Mouse (Mus musculus) ES-CJ7 (cell line): ENCODE results near the gene Pald1.

ENCODE experiments used
- DNase-seq: peaks from one replicate; pipeline ENCODE4 v3.0.0; 2011; ENCODE audit warnings: low read depth, low spot score

Gene Pald1

DNA sequence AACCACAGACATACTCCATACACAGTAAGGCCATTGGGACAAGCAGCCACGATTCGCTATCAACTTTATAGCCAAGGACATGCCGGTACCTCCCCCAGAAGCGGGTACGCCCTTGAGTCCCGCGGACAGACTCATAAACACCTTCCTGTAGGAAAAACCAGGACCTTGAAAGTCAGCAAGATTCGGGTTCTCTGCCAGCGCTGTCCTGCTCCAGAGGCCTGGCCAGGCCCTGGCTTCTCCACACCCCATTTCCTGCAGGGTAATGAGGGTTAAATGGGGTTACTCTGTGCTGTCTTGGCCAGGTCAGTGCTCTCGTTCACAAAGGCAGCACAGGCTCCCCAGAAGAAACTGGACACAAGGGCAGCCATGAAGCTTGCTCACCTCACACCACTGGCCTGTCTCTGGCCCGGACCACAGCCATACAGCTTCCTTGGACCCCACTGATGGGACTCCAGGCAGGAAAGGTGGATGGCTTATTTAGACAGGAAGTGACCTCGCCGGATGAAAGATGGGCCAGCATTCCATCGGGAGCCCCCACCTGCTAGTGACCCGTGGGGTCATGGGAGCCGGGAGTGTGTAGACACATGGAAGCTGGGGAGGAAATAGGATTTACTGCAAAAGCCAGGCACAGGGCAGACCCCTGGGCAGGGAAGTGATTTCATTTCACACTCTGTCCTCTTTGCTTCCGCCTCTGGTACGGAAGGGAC is 12.9 kb downstream of the Pald1 start:
- DNase-seq: no peak

DNA sequence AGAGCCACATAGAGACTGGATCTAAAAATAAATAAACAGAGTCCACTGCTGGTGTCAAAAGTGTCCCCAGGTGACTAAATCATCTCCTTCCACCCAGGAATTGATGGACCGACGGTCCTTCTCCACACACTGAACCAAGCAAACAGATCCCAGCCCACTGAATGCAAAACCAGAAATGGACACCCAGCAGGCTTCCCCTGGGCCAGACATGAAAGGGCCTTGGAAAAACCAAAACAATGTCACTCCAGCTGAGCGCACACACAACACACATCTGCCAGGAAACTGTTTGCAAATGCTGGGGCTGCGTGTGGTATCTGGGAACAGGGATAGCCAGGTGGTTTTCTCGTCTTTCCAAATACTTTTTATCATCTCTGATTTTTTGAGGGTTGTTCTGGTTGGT is 13.6 kb downstream of the Pald1 start:
- DNase-seq: no peak

DNA sequence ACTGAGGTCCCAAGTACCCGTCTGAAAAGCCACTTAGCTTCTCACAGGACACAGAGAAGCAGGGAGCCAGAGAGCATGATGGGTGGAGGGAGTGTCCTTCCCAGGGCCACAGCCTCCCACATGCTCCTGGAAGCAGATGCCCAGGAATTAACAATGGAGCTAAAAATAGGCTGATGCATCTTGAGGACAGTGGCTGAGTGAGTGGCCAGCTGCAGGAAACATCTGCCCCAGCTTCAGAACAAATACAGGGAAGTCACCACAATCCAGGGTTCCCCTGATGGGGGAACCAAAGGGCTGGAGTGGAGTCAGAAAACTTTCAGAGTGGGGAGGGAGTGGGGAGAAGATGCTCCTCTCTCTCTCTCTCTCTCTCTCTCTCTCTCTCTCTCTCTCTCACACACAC is 17.4 kb downstream of the Pald1 start:
- DNase-seq: no peak

- DNase-seq: no peak
Observed at GRCm38 (mm10) chr10:61364431-61364830, 18.9 kb downstream of the Pald1 start.

DNA sequence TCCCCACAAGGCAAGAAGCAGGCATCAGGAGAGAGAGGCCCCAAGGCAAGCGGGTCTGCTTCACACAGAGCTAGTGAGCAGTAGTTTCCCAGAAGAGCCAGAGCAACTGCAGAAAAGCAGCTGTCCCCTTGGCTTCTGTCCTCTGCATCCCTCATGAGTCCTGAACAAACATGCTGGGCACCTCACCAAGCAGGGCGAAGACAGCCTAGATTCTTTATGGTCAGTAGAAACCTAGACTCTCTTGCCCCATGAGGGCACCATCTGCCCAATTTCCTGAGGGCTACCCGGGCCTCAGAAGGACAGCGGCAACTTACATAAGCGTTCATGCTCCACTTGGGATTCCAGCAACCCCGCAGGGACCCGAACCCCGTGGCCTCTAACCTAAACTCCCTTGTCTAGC is 20.3 kb downstream of the Pald1 start:
- DNase-seq: no peak

- DNase-seq: no peak
Observed at GRCm38 (mm10) chr10:61362483-61362882, 20.8 kb downstream of the Pald1 start.

- no peak for DNase-seq
Observed at GRCm38 (mm10) chr10:61360667-61361066, 22.7 kb downstream of the Pald1 start.

DNA sequence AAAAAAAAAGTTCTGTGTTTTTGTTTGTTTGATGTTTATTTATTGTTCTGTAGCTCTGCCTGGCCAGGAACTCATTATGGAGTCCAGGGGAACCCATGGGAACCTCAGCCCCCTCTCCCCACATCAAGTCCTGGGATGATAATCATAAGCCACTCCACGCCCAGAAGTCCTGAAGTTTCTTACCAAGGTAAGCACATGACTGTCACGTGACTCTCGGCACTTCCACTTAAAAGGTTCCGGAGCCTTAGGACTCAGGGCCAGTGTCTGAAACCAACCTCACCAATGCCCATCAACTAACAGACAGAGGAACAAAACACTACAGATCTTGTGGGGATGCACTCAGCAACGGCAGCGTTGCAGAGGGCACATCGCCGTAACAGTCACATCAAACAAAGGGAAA is 23.9 kb downstream of the Pald1 start:
- DNase-seq: no peak

- DNase-seq: no peak
Observed at GRCm38 (mm10) chr10:61357658-61358057, 25.7 kb downstream of the Pald1 start.

GRCm38 (mm10) chr10:61356568-61356967 is 26.8 kb downstream of the Pald1 start:
- DNase-seq: no peak

- DNase-seq: peak; percentile 87
Observed at GRCm38 (mm10) chr10:61356095-61356494, 27.2 kb downstream of the Pald1 start.

GRCm38 (mm10) chr10:61355611-61356010 is 27.7 kb downstream of the Pald1 start:
- DNase-seq: peak; percentile 47

DNA sequence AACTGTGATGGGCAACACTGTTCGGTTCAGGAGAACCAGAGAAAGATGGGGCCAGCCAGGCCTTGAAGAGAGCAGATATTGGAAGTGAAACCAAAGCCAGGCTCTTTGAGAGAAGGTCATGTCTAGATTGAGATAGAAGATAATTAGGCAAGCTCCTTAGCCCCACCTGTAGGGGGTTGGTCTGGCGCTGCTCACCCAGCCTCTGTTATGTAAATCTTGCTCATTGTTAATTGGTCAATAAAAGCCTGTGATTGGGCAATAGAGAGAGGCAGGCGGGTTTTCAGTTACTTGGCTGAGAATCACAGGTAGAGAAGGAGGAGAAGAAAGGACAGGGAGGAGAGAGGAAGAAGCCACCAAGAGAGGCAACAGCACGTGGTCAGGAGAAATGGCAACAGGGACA is 32.1 kb downstream of the Pald1 start:
- DNase-seq: peak; percentile 77

GRCm38 (mm10) chr10:61346374-61346773 is 37.0 kb downstream of the Pald1 start:
- no peak for DNase-seq

DNA sequence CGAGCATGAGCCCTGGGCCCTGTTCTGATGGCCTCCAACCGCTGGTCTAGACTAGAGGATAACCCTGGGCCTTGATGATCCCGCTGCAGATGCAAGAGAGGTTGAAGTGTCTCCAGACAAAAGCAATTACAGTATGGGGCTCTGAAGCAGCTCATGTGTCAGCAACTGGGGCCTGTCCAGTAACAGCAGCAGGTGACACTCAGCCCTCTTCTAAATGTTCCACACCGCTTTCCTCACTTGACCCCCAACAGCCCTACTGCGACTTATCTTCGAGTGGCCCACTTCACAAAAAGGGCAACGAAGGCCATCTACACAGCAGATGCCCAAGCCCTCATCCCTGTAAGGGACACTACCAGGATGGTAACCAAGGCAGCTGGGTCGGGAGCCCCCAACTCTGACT is 38.2 kb downstream of the Pald1 start:
- no peak for DNase-seq

GRCm38 (mm10) chr10:61343950-61344349 is 39.4 kb downstream of the Pald1 start:
- peak; percentile 83 for DNase-seq

GRCm38 (mm10) chr10:61342750-61343149 is 40.6 kb downstream of the Pald1 start:
- DNase-seq: no peak

DNA sequence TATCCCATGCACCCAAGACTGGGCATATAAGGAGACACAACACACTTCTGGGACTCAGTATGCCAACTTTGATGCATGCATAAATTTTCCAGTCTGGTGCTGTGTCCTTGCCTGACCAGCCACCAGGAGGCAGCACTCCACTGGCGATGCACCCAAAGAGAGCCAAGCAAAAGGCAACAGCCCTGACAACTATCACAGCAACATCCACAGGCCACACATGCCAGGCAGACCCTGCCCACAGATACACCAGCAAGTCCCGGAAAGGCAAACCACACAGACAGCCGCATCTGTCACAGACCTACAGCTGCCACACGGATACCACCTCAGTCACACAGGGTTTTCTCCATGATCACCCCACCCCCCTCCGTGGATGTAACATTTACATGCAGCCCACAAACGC is 41.8 kb downstream of the Pald1 start:
- peak; percentile 70 for DNase-seq

- no peak for DNase-seq
Observed at GRCm38 (mm10) chr10:61341045-61341444, 42.3 kb downstream of the Pald1 start.

DNA sequence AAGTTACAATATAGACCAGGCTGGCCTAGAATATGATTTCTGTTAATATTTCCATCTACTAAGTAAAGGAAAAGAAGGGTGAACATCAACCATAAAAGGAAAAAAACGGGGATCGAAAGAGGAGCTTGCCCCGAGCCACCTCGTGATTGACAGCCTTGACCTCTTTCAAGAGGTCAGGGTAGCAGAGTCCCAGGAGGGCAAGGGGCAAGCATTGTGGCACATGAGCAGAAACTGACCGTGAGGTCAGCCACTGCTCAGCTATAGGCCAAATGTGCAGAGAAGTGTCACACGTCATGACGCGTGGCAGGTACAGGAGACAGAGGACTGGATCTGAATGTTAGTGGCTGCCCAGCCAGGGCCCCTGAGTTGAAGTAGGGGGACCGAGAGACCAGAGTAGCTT is 43.1 kb downstream of the Pald1 start:
- no peak for DNase-seq

DNA sequence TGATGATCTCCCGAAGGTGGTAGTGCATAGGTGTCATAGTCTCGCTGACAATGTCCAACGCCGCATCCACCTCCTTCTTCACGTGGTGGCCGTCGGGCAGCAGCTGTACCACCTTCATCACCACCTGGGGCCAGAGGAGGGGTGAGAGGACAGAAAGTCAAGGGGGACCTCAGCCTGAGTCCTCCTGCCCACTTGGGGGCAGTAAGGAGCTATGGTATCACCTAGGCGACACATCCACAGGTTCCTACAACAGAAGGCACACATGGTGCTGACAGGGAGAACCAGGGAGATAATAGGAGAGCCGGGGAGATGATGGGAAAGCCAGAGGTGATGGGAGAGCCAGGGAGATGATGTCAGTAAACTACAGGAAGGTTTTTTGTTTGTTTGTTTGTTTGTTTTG is 44.1 kb downstream of the Pald1 start:
- DNase-seq: peak; percentile 73

DNA sequence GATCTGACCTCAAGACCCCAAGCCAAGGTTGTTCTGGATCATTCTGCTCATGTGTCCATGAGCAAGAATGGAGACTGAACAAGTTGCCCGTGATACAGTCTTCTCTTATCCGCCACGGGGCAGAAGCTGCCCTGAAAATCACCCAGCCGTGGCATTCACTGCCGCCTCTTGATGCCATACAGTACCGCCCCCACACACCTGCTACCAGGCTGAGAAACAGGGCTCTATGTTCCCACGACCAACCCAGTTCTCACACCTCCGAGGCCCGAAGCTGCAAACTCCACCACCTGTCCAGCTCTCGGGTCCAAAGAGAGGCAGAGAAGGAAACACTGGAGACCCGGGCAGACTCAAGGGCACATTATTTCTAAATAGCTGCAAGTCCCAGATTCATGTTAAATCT is 45.7 kb downstream of the Pald1 start:
- DNase-seq: no peak

GRCm38 (mm10) chr10:61336592-61336991 is 46.7 kb downstream of the Pald1 start:
- DNase-seq: no peak

- peak; percentile 88 for DNase-seq
Observed at GRCm38 (mm10) chr10:61336137-61336536, 47.2 kb downstream of the Pald1 start.
